Mouse (Mus musculus) layer of hippocampus, postnatal 14 days (tissue): Measurements from ENCODE around the gene Tpsg1. TPM values are rescaled to one million over a fixed set of nuclear protein-coding genes. Genes with fewer than 3 reads are reported as not detected.

Experiments
- DNase-seq, 2 experiments: peaks; one replicate each; pipeline ENCODE4 v3.0.0; 2021 to 2022; ENCODE audit warnings: low spot score in 2 of 2, mixed read lengths in 1 of 2
- total RNA-seq, 2 experiments: library from RNA; stranded (reverse); gene quantifications; 2 replicates each; pipeline ENCODE4 v1.2.3; 2021

Gene Tpsg1
- total RNA-seq, 2 experiments from 2014 or later, result not detected

DNA sequence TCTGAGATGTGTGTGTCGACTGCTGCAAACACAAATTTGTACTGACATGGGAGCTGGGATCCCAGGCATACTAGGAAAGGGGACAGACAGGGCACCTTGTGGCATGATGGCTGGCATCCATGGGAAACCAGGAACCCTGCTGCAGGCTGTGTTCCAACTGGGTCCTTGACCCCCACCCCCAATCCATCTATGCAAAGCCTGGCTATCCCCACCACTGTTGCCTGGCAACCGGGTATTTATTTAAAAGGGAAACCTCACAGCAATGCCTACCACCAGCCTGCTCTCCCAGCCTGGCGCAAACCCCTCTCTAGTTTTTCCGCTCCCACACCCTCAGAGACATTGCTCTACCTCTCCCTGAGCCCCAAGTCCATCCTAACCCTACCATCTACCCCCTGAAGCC, 38.3 kb downstream of the Tpsg1 start:
- DNase-seq, result no peak

DNA sequence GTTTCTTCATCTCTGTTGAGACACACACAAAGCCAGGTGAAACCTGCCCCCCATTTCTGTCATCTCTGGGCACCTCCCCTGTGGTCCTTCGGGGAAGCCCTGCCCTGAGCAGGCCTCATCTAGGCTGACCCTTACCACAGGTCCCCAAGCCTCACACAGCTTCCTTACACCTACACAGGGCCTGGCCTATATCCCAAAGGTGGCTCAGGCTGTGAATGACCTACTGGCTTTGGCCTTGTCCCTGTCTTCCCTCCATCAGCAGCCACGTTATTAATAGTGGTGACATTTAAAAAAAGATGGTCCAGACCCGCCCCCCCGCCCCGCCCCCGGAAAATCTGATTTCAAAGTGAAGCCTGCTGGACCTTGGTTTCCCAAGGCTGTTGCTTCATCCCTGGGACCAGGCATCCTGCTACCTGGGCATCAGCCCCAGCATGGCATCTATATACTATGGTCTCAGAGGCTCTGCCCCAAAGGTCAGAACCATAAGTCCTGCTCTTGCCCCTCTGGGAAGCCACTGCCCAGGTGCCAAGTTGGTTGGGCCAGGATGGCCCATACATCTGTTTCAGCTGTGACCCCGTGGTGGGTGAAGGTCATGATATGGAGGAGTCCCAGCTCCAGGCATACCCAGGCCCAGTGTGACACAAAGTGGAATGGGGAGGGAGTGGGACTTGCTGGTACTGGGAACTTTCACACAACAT, 39.4 kb downstream of the Tpsg1 start:
- no peak for DNase-seq

DNA sequence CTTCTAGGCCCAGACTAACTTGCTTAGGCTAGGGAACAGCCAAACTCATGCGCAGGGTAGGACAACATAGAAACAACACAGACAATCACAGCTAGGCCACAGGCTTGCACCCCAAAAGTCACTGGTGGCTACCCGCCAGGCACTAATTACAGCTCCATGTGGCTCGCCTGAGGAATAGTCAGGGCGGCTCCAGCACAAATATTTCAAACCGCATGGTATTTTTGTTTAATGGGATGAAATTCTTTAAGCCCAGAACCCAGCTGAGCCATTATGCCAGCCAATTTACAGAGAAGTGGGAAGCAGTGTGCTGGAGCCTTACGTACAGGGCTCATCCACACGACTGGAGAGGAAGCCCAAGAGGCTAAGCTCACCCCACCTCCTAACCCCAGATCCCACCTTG, 40.5 kb downstream of the Tpsg1 start:
- DNase-seq, result no peak

DNA sequence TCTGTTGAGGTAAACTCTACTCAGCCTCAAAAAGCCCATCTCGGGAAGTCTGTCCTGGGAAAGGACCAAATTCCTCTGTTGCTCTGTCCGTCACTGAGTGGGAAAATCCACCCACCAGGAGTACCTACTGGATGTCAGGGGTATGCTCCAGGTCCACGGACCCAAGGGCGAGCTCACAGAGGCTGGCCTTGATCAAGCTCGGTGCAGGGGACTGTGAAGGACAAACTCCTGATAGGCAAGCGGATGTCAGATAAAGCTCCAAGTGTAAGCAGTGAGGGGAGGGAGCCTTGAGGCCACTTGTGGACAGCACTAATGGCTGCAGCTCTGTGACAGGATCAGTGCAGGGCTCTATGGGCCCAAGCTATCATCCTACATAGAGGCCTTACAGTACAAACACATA, 41.1 kb downstream of the Tpsg1 start:
- no peak for DNase-seq

DNA sequence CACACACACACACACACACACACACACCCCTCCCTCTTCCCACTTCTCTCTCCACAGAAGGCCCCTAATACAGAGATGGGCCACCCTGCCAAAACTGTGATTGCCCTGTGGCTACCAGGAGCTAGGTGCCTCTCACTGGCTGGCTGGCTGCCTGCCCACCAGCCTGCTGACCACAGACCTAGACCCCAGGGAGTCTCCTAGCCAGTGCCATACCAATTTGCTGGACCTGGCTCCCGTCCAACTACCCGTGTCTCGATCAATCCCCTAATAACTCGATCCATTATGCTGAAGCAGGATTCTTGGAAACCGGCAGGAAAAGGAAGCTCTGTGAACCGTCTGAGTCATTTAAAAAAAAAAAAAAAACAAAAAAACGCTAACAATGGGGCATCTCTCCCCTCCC, 41.7 kb downstream of the Tpsg1 start:
- DNase-seq, result no peak

DNA sequence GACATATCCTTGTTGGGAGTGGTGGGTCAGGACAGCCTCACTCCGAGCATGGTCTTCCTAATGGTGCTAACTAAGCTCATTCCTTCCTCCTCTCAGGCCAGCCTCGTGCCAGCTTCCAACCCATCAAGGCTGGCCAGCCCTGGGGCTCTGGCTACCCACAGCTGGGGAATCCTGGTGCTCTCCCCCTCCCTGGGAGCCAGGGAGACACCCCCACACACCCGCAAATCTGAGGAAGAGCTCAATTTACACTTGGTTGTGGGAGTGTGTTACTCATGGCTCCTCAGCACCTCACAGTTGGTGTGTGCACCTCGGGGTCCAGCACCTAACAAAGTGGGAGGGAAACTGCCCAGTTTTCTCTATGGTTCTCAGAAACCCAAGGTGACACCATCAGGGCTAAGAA, 42.2 kb downstream of the Tpsg1 start:
- no peak for DNase-seq

DNA sequence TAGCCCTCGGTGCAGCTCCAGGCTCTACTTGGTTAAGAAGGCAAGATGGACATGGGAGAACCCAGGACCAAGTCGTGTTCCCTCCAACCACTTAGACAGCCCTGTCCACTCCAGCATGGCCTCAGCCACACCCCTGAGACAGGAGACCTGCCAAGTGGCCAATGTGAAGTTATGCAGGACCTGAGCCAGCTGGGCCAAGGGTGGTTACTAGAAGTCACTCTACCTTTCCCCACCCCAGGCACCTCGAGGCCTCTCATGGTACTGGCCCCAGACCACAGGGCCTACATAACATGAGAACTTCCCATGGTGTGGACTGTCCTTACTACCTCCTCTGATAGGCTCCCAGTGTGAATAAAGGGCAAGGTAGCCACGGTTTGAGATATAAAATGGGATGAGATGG, 45.1 kb downstream of the Tpsg1 start:
- no peak for DNase-seq

DNA sequence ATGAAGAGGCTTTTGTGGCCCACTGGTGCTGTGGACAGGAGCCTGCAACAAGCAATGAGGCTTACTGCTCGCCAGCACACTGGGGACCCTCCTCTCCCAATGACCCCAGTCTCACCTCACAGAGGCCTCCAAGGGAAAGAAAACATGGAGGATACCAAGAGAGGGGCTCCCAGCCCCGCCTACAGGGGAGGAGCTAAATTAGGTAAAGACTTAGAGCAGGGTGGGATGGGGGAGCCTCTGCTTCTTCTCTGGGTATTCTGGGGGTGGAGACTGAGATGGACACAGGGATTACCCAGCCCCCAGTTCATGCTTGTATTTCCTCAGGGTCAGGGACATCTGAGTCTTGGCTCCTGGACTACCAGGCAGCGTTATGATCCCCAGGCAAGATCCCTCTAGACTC, 45.8 kb downstream of the Tpsg1 start:
- no peak for DNase-seq

DNA sequence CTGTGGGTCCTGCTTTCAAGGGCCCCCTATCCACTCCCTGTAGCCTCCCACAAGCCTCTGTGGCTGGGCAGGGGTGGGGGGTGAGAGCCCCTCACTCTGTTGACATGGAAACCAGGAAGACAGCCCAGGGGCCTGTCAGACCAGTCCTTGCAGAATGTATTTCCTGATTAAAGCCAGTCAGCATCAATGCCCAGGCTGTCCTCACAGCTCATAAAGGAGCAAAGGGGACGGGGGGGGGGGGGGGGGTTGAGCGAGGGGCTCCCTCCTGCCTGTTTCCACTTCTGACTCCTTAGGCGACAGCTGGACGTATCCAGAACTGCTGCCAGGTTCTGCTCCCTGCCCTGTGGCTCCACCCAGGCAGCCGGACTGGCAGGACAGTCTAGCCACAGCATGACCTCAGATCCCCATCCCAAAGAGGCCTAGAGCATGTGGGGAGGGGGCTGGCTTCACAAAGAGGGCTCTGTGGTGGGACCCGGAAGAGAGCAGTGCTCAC, 46.4 kb downstream of the Tpsg1 start:
- no peak for DNase-seq

DNA sequence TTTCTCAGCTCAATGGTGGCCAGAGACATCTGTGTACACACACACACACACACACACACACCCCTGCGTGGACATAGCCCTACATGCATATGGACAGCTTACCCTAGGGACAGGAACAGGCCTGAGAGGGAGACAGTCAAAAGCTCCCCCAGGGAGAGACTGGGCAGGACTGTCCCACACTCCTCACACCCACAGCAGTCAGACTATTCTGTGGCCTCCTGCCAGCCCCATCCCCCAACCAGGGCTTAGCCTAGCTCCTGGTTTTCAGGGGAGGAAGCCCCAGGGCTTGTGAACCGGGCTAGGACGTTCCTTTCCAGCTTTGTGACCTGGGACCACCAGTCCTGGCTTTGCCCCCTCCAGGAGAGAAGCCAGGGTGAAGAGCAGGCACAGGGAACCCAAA, 47.1 kb downstream of the Tpsg1 start:
- DNase-seq, result no peak

DNA sequence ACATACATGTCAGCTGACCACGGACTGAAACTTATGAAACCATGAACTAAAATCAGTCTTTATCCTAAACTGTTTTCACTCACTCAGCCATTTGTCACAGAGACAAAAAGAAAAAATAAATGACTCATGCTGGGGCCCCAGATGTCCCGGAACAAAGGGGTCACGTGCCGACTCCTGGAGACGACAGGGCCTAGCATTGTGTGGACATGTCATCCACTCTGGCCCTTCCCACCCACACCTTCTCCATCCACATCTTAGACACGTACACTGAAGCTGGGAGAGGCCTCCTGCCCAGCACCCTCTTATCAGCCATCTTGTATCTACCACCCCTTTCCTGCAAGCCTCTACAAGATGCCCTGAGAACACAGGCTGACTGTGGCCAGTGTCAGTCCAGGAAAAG, 48.9 kb downstream of the Tpsg1 start:
- no peak for DNase-seq

DNA sequence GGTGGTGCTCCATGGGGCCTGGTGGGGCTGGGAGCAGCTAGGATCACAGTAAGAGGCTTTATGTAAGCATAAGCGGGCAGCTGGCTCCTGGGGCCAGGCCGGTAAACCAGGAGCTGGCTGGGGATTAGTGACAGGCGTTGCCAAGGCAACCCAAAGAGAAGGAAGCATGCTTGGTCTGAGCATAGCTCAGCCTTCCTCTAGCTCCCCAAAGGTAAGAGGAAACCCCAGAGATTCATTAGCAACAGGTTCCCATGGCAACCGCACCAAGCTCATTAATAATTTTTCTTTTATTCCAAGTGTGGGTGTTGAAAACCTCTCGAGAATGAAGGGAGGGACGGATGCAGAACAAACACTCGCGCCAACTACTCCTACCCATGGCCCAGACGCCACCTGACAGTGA, 49.9 kb downstream of the Tpsg1 start:
- peak in 1 of 2 experiments; percentile 65 for DNase-seq

DNA sequence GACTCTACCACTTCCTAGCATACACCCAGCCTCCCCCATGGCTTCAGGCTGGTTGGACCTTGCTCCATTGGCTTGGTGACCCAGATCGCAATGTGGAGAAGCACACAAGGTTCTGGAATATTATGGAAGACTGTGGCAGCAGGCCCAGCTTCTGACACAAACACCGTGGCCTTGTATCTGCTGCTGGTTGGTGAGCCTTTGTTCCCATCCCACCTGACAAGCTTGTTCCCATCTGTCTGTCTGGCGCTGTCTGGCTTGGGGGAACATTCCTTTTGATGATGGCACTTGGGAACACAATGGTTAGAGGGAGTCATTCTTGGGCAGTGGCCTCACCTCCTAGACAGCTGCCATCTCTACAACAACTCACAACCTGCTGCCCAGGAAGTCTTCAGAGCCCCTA, 51.9 kb downstream of the Tpsg1 start:
- no peak for DNase-seq

Other genes with a start within 250 kb of the Tpsg1 start
- gene Ptx4, start 248.5 kb upstream of the Tpsg1 start, total RNA-seq, result 1 to 10 TPM; 1.4 to 1.6 TPM
- gene Clcn7, start 235.9 kb upstream of the Tpsg1 start, total RNA-seq, result 10 to 100 TPM; 47.3 to 51.1 TPM
- gene Ccdc154, start 206.8 kb upstream of the Tpsg1 start, total RNA-seq, result under 1 TPM in 1 of 2 experiments, not detected in 1; 0.26 TPM
- gene Gm38655, start 193.8 kb upstream of the Tpsg1 start, total RNA-seq, result not detected
- gene BC003965, start 184.7 kb upstream of the Tpsg1 start, total RNA-seq, result 10 to 100 TPM; 17.8 to 19.2 TPM
- 10 to 100 TPM; 33.9 to 37.0 TPM for gene Unkl, start 180.9 kb upstream of the Tpsg1 start, total RNA-seq
- 10 to 100 TPM; 64.4 to 71.9 TPM for gene Gnptg, start 129.1 kb upstream of the Tpsg1 start, total RNA-seq
- 10 to 100 TPM; 25.0 to 26.6 TPM for gene Tsr3, start 129.1 kb upstream of the Tpsg1 start, total RNA-seq
- 10 to 100 TPM in 1 of 2 experiments, 1 to 10 TPM in 1; 9.7 to 11.3 TPM for gene Baiap3, start 112.9 kb upstream of the Tpsg1 start, total RNA-seq
- gene Ube2i, start 94.7 kb upstream of the Tpsg1 start, total RNA-seq, result 100 to 1,000 TPM; 208 to 219 TPM
- not detected for gene Prss34, start 70.9 kb upstream of the Tpsg1 start, total RNA-seq
- gene Prss28, start 60.6 kb upstream of the Tpsg1 start, total RNA-seq, result not detected
- gene Prss29, start 50.6 kb upstream of the Tpsg1 start, total RNA-seq, result not detected
- gene Tpsab1, start 23.7 kb upstream of the Tpsg1 start, total RNA-seq, result not detected
- gene Tpsb2, start 3.0 kb upstream of the Tpsg1 start, total RNA-seq, result 1 to 10 TPM in 1 of 2 experiments, under 1 TPM in 1; 0.36 to 1.8 TPM
- 10 to 100 TPM; 80.9 to 98.4 TPM for gene Cacna1h, start 64.5 kb downstream of the Tpsg1 start, total RNA-seq
- gene Tekt4, start 85.3 kb downstream of the Tpsg1 start, total RNA-seq, result 1 to 10 TPM; 3.3 to 4.6 TPM
- under 1 TPM; 0.14 to 0.16 TPM for gene Sstr5, start 128.0 kb downstream of the Tpsg1 start, total RNA-seq
- gene Sox8, start 201.4 kb downstream of the Tpsg1 start, total RNA-seq, result 10 to 100 TPM; 78.2 to 81.1 TPM
- gene Lmf1, start 209.8 kb downstream of the Tpsg1 start, total RNA-seq, result 10 to 100 TPM; 26.2 to 27.2 TPM